Mouse (Mus musculus): ENCODE data around the gene 1700069L16Rik.

DNA sequence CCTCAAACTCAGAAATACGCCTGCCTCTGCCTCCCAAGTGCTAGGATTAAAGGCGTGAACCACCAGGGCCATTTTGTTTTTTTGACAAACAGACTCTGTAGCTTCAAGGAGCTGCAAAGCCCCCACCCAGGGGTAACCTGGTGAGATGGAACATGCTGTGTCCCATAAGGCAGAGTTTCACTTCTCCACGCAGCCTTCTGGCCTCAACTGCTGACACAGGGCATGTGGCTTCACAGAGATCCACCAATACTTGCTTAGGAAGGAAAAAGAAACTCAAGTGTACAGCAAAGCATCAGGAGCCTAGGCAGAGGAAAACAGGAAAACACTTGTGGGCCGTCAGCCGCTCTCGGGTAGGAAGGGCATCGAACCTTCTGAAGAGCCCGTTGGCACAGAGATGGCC lies 77.4 kb downstream of the 1700069L16Rik start:
- TF ChIP-seq CTCF (IDR thresholded peaks at IDR 0.05; ENCODE audit: insufficient read depth, low read depth, low read length) (no peak), POLR2A (IDR thresholded peaks at IDR 0.05; ENCODE audit: insufficient read depth, low read depth, low read length) (no peak)

Measured in olfactory bulb, adult 2 months (tissue).